Mouse (Mus musculus) hindbrain, postnatal 0 days (tissue): ENCODE results near the gene Gm43552. TPM values are rescaled to one million over a fixed set of nuclear protein-coding genes. Genes with fewer than 3 reads are reported as not detected.

ENCODE experiments used
- ATAC-seq: fragments of 200-750 bp; cut with Nextera tagmentation; 2 replicates; pipeline ENCODE4 v1.8.0; 2017; ENCODE audit warnings: mild to moderate bottlenecking, moderate TSS enrichment, moderate library complexity
- DNase-seq: peaks from one replicate; pipeline ENCODE4 v3.0.0-alpha.2; 2015; ENCODE audit warnings: low spot score
- H3K27ac ChIP-seq: fragments of 300-500 bp; sonication (generic); 2 replicates; pipeline ENCODE4 v1.5.1; 2014; ENCODE audit warnings: mild to moderate bottlenecking
- H3K27me3 ChIP-seq: fragments of 300-500 bp; sonication (generic); 2 replicates; pipeline ENCODE4 v1.6.1; 2014; ENCODE audit warnings: low read length, mixed read lengths; ENCODE audit not compliant: insufficient read depth
- H3K36me3 ChIP-seq: fragments of 300-500 bp; sonication (generic); 2 replicates; pipeline ENCODE4 v1.6.1; 2014; ENCODE audit warnings: low read length, mixed read lengths; ENCODE audit not compliant: insufficient read depth
- H3K4me1 ChIP-seq: fragments of 300-500 bp; sonication (generic); 2 replicates; pipeline ENCODE4 v1.6.1; 2014; ENCODE audit warnings: antibody characterized with exemption, low read length, mixed read lengths; ENCODE audit not compliant: insufficient read depth
- H3K4me2 ChIP-seq: fragments of 300-500 bp; sonication (generic); 2 replicates; pipeline ENCODE4 v1.6.1; 2014; ENCODE audit warnings: low read depth, mild to moderate bottlenecking, low read length, moderate library complexity, mixed read lengths
- H3K4me3 ChIP-seq: fragments of 300-500 bp; sonication (generic); 2 replicates; pipeline ENCODE4 v1.5.1; 2014; ENCODE audit warnings: low read length
- H3K9ac ChIP-seq: fragments of 300-500 bp; sonication (generic); replicated peaks from 2 replicates; pipeline ENCODE4 v1.6.1; 2014; ENCODE audit warnings: mild to moderate bottlenecking, low read length, moderate library complexity, mixed read lengths
- H3K9me3 ChIP-seq: fragments of 300-500 bp; sonication (generic); 2 replicates; pipeline ENCODE4 v1.6.1; 2016; ENCODE audit warnings: low read length, mixed read lengths
- CTCF ChIP-seq: IDR thresholded peaks from 2 replicates; pipeline ENCODE4 v1.5.1; 2016; ENCODE audit warnings: antibody characterized with exemption, control low read depth, low read depth
- WGBS: fragments of 180-500 bp; shearing (Covaris S2); extraction: QIAGEN DNeasy Blood & Tissue Kit; methylation state at CpG from one replicate; pipeline ENCODE4 v1.1.7; 2014; 5-methylcytosine and 5-hydroxymethylcytosine counted together
- polyA plus RNA-seq: library from polyadenylated mRNA; unstranded; fragments of >200 nt; fragmentation: Nextera tagmentation; extraction: Ambion mirVana; gene quantifications from 2 replicates; pipeline ENCODE4 v1.2.1, GENCODE M21; 2015
- total RNA-seq: library from RNA; depleted of rRNA; stranded (reverse); fragments of >200 nt; gene quantifications from 2 replicates; pipeline ENCODE4 v1.2.3, GENCODE M21; 2014

Gm43552 gene
- total and polyA plus RNA-seq, 2 experiments from 2014 or later, result not detected

- no peak overlapping the region for H3K4me2 ChIP-seq
- H3K4me1 ChIP-seq, result no peaks in the 10 kb centered on the region
- H3K9me3 ChIP-seq, result no peaks in the 10 kb centered on the region
- DNase-seq (peak; percentile 56), ATAC-seq (peak; percentile 38; the same call in 1 of the 2 replicates)
- H3K4me3 ChIP-seq, result no peak overlapping the region
- WGBS, result 25% methylated on average over 26 of the region's 26 CpGs
- 0 out of 2 replicates have a peak overlapping the region, but pooled peaks have one; percentile 21 for H3K9ac ChIP-seq
- no peak for TF ChIP-seq CTCF
- H3K36me3 ChIP-seq, result peaks cover 32% of the 10 kb centered on the region
- H3K27ac ChIP-seq, result peak overlapping the region; percentile 66
- H3K27me3 ChIP-seq, result no peaks in the 10 kb centered on the region
These were observed 76.8 kb downstream of the Gm43552 start for GRCm38 (mm10) chr5:65415653-65416458.

DNA sequence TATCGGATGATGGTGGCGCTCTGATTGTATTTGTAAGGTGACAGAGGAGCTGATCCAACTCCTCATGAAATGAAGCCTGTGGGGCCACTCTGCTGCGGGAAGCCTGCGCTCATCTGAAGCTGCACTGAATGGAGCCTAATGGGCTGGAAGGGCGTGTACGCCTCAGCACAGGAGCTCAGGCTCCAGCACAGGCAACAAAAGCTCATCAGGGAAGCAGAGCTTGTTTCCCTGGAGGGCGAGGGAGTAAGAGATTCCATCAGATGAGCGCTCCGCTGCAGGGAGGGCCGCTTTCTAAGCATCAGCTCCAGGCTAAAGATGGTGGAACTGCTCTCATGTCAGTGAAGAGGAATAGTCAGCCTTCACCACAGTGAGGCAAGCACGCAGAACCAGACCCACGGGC is 84.6 kb downstream of the Gm43552 start:
- DNase-seq (peak; percentile 24), ATAC-seq (peak; percentile 52)
- Histone ChIP-seq H3K9me3 (no peaks in the 10 kb centered on the region), H3K9ac (no peak overlapping the region), H3K4me2 (no peak overlapping the region), H3K27me3 (no peaks in the 10 kb centered on the region), H3K4me1 (no peaks in the 10 kb centered on the region), H3K36me3 (peaks cover 34% of the 10 kb centered on the region), H3K27ac (peak overlapping the region; percentile 22; the same call in 1 of the 2 replicates), H3K4me3 (no peak overlapping the region)
- WGBS, result 29% methylated on average over 12 of the region's 12 CpGs
- no peak for TF ChIP-seq CTCF

GRCm38 (mm10) chr5:65401251-65401994 is 91.2 kb downstream of the Gm43552 start:
- peak; percentile 84 for DNase-seq
- no peaks in the 10 kb centered on the region for H3K27me3 ChIP-seq
- peak; percentile 75 for ATAC-seq
- peaks cover 39% of the 10 kb centered on the region for H3K36me3 ChIP-seq
- H3K4me3 ChIP-seq, result no peak overlapping the region
- H3K27ac ChIP-seq, result peak overlapping the region; percentile 23; the same call in 1 of the 2 replicates
- WGBS, result 31% methylated on average over 2 of the region's 2 CpGs
- H3K9me3 ChIP-seq, result no peaks in the 10 kb centered on the region
- no peaks in the 10 kb centered on the region for H3K4me1 ChIP-seq
- TF ChIP-seq CTCF, result peak; percentile 95
- no peak overlapping the region for H3K9ac ChIP-seq
- H3K4me2 ChIP-seq, result no peak overlapping the region

- WGBS, result 94% methylated on average over 7 of the region's 7 CpGs
These were observed 98.2 kb downstream of the Gm43552 start for GRCm38 (mm10) chr5:65394425-65394824.

GRCm38 (mm10) chr5:65391753-65392152 is 100.9 kb downstream of the Gm43552 start:
- Histone ChIP-seq H3K9ac (peak overlapping the region; percentile 98), H3K4me1 (peaks cover 4% of the 10 kb centered on the region; the same call in 1 of the 2 replicates), H3K27ac (peak overlapping the region; percentile 85), H3K9me3 (no peaks in the 10 kb centered on the region), H3K27me3 (no peaks in the 10 kb centered on the region), H3K36me3 (peaks cover 13% of the 10 kb centered on the region), H3K4me3 (peak overlapping the region; percentile 90), H3K4me2 (peak overlapping the region; percentile 60)
- TF ChIP-seq CTCF, result no peak
- ATAC-seq (0 out of 2 replicates have a peak, but pooled peaks have one; percentile 45), DNase-seq (peak; percentile 53)
- 3% methylated on average over 12 of the region's 12 CpGs for WGBS

More at GRCm38 (mm10) chr5:65394425-65394824, 98.2 kb downstream of the Gm43552 start:
- ATAC-seq (no peak), DNase-seq (no peak)
- Histone ChIP-seq H3K9me3 (no peaks in the 10 kb centered on the region), H3K27ac (no peak overlapping the region), H3K36me3 (peaks cover 8% of the 10 kb centered on the region; the same call in 1 of the 2 replicates), H3K4me3 (no peak overlapping the region), H3K9ac (no peak overlapping the region), H3K4me1 (peaks cover 4% of the 10 kb centered on the region; the same call in 1 of the 2 replicates), H3K4me2 (no peak overlapping the region), H3K27me3 (no peaks in the 10 kb centered on the region)
- no peak for TF ChIP-seq CTCF
